Mouse (Mus musculus): ENCODE results near the gene Endov. TPM values are rescaled to one million over a fixed set of nuclear protein-coding genes. Genes with fewer than 3 reads are reported as not detected.

The Endov gene
- polyA plus RNA-seq, 1 experiment from 2014 or later: 17.6 TPM

DNA sequence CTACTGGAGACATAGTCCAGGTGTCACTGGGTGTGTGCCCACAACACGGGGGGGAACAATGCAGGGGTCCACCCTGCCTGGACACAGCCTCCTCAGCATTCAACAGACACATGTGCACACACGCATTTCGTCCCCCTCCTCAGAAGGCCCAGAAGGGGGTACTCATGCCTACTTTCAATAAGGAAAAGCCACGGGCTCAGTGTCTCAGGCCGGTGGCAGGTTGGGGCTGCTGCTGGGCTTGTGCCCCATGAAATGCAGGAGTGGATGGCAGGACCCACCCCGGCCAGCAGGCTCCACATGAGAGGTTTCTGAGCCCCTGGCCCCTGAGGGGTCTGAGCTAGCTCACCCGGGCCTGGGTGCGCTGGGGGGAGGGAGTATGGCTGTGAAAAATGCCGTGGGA is 49.9 kb downstream of the Endov start:
- 85% methylated on average over 9 of the region's 9 CpGs for WGBS
- H3K27ac ChIP-seq (replicated peaks): no peak overlapping the region

DNA sequence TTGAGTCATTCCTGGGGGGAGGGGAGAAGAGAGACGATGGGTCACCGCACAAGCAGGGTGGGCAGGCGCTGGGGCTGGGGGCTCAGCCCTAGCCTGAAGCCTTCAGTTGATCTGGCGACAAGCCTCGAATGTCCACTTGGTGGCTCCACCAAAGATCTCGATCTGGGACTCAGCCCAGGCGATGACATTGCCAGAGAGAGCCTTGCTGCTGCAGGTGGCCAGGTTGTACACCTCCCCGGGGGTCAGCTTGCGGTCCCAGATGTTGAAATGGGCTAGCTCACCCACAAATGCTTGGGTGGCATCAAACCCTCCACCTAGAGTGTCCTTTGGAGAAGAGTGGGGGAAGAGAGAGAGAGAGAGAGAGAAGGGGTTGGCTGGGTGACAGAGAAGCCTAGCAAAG is 51.2 kb downstream of the Endov start:
- 57% methylated on average over 9 of the region's 9 CpGs for WGBS
- Histone ChIP-seq H3K4me2 (no peak overlapping the region), H3K4me1 (replicated peaks) (peaks cover 53% of the 10 kb centered on the region), H3K36me3 (no peaks in the 10 kb centered on the region), H3K9me3 (no peaks in the 10 kb centered on the region), H3K27ac (replicated peaks) (no peak overlapping the region), H3K9ac (no peak overlapping the region), H3K4me3 (no peak overlapping the region), H3K27me3 (0 out of 2 replicates have a peak, but pooled peaks cover 2% of the 10 kb centered on the region)
- no peak for ATAC-seq (ENCODE audit: low FRiP score, low read depth)

More for the DNA sequence above, 49.9 kb downstream of the Endov start:
- Histone ChIP-seq H3K4me2 (no peak overlapping the region), H3K9me3 (no peaks in the 10 kb centered on the region), H3K4me3 (no peak overlapping the region), H3K27me3 (0 out of 2 replicates have a peak, but pooled peaks cover 2% of the 10 kb centered on the region), H3K4me1 (replicated peaks) (peaks cover 40% of the 10 kb centered on the region), H3K36me3 (no peaks in the 10 kb centered on the region), H3K9ac (no peak overlapping the region)
- ATAC-seq (ENCODE audit: low FRiP score, low read depth): no peak

GRCm38 (mm10) chr11:119542886-119543285 is 51.7 kb downstream of the Endov start:
- Histone ChIP-seq H3K9ac (no peak overlapping the region), H3K36me3 (no peaks in the 10 kb centered on the region), H3K27me3 (0 out of 2 replicates have a peak, but pooled peaks cover 2% of the 10 kb centered on the region), H3K9me3 (no peaks in the 10 kb centered on the region), H3K4me3 (no peak overlapping the region), H3K27ac (replicated peaks) (no peak overlapping the region), H3K4me2 (no peak overlapping the region), H3K4me1 (replicated peaks) (peaks cover 55% of the 10 kb centered on the region)
- WGBS: 71% methylated on average over 5 of the region's 5 CpGs
- no peak for ATAC-seq (ENCODE audit: low FRiP score, low read depth)

DNA sequence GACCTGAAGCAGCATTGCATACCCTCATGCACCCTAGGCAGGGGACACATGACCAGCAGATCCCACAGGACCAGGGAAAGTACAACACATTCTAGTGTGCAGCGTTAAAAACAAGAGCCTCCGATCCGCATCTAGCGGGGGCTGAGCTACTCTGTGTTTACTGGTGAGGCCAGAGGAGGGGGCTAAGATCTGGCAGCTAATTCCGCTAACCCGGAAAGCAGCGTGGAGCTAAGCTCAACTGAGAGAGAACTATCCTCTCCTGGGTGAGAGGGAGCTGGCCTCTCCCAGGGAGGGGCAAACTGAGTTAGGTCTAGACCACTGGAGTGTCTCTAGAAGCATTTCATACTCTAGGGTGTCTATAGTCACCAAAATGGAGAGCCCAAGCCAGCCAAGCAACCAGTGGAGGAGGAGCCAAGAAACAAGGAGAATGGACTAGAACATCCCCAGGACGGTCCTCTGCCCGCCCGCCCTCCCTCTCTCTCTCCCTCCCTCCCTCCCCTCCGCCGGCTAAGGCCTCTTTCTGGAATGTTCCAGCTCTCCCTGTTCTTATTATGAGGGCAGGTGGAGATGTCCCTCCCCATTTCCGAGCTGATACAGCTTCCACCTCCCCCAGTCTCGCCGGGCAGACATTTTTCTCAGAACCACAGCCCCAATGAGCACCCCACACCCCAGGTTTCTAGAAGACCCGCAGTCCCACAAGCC is 52.8 kb downstream of the Endov start:
- ATAC-seq (ENCODE audit: low FRiP score, low read depth): no peak
- WGBS: 48% methylated on average over 16 of the region's 16 CpGs
- H3K4me1 ChIP-seq (replicated peaks): peaks cover 66% of the 10 kb centered on the region
- 0 out of 2 replicates have a peak, but pooled peaks cover 2% of the 10 kb centered on the region for H3K27me3 ChIP-seq
- no peak overlapping the region for H3K9ac ChIP-seq
- H3K9me3 ChIP-seq: no peaks in the 10 kb centered on the region
- peak overlapping the region; percentile 71; the same call in 1 of the 2 replicates for H3K4me3 ChIP-seq
- peak overlapping the region; percentile 96 for H3K4me2 ChIP-seq
- no peak overlapping the region for H3K27ac ChIP-seq (replicated peaks)
- no peaks in the 10 kb centered on the region for H3K36me3 ChIP-seq

- no peak overlapping the region for H3K27ac ChIP-seq (replicated peaks)
These were observed 53.5 kb downstream of the Endov start for GRCm38 (mm10) chr11:119544518-119545105.

GRCm38 (mm10) chr11:119545281-119545680 is 54.1 kb downstream of the Endov start:
- Histone ChIP-seq H3K36me3 (no peaks in the 10 kb centered on the region), H3K27me3 (0 out of 2 replicates have a peak, but pooled peaks cover 2% of the 10 kb centered on the region), H3K4me3 (peak overlapping the region; percentile 71), H3K27ac (replicated peaks) (no peak overlapping the region), H3K4me1 (replicated peaks) (peaks cover 72% of the 10 kb centered on the region), H3K4me2 (peak overlapping the region; percentile 96), H3K9me3 (no peaks in the 10 kb centered on the region), H3K9ac (0 out of 2 replicates have a peak overlapping the region, but pooled peaks have one; percentile 9)
- ATAC-seq (ENCODE audit: low FRiP score, low read depth): no peak
- 45% methylated on average over 3 of the region's 3 CpGs for WGBS

More at GRCm38 (mm10) chr11:119544518-119545105, 53.5 kb downstream of the Endov start:
- ATAC-seq (ENCODE audit: low FRiP score, low read depth): no peak
- Histone ChIP-seq H3K27me3 (0 out of 2 replicates have a peak, but pooled peaks cover 2% of the 10 kb centered on the region), H3K4me2 (peak overlapping the region; percentile 96), H3K4me3 (peak overlapping the region; percentile 71), H3K36me3 (no peaks in the 10 kb centered on the region), H3K9ac (0 out of 2 replicates have a peak overlapping the region, but pooled peaks have one; percentile 9), H3K4me1 (replicated peaks) (peaks cover 72% of the 10 kb centered on the region), H3K9me3 (no peaks in the 10 kb centered on the region)
- 80% methylated on average over 15 of the region's 15 CpGs for WGBS

DNA sequence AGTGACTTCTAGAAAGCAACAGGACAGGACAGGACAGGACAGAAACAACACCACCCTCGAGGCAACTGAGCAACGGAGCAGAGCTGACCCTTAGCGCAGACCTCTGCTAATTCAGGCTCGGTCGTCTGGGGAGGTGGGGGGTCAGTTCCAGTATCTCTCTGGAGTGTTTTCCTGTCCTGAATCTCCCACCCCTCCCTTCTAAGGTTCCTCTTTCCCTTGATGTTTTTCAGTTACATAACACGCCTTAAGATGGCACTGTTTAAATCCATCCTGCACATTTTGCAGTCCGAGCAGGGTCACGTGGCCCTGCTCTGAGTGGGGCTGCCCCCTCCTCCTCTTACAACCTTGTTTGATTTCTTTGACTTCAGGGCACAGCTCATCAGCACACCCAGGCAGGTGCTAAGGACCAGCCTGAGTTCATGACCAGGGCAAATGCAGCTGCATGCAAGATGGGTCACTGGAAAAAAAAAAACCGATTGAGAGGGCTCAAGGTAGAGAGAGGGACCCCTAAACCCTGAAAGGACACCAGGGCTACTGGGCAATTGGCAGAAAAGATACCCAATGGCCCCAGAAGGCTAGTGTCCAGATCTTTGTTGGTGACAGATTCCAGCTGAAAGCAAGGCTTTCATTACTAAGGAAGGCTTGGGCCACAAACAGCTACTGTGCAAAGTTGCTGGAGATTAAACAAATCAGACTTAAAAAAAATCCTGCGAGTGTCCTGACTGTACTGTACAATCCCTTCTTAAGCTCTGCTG is 54.8 kb downstream of the Endov start:
- H3K27me3 ChIP-seq: 0 out of 2 replicates have a peak, but pooled peaks cover 2% of the 10 kb centered on the region
- H3K9ac ChIP-seq: peak overlapping the region; percentile 64
- no peaks in the 10 kb centered on the region for H3K9me3 ChIP-seq
- no peak overlapping the region for H3K27ac ChIP-seq (replicated peaks)
- ATAC-seq (ENCODE audit: low FRiP score, low read depth): no peak
- 5% methylated on average over 10 of the region's 10 CpGs for WGBS
- H3K36me3 ChIP-seq: no peaks in the 10 kb centered on the region
- peak overlapping the region; percentile 96 for H3K4me2 ChIP-seq
- H3K4me1 ChIP-seq (replicated peaks): peaks cover 74% of the 10 kb centered on the region
- peak overlapping the region; percentile 71 for H3K4me3 ChIP-seq

- H3K9me3 ChIP-seq: no peaks in the 10 kb centered on the region
- H3K27ac ChIP-seq (replicated peaks): peak overlapping the region; percentile 31
- under 1% methylated on average over 45 of the region's 46 CpGs for WGBS
- peak overlapping the region; percentile 71 for H3K4me3 ChIP-seq
- peaks cover 77% of the 10 kb centered on the region for H3K4me1 ChIP-seq (replicated peaks)
- 0 out of 2 replicates have a peak, but pooled peaks cover 2% of the 10 kb centered on the region for H3K27me3 ChIP-seq
- H3K36me3 ChIP-seq: no peaks in the 10 kb centered on the region
- peak overlapping the region; percentile 64 for H3K9ac ChIP-seq
- no peak for ATAC-seq (ENCODE audit: low FRiP score, low read depth)
- H3K4me2 ChIP-seq: peak overlapping the region; percentile 96
These were observed 55.5 kb downstream of the Endov start for GRCm38 (mm10) chr11:119546496-119547182.

GRCm38 (mm10) chr11:119547183-119547921 is 56.2 kb downstream of the Endov start, which contains the start of gene Nptx1:
Nptx1 (minus strand) TSS chr11:119547753.
- Histone ChIP-seq H3K27me3 (0 out of 2 replicates have a peak, but pooled peaks cover 2% of the 10 kb centered on the region), H3K4me2 (peak within 1 kb of the TSS; percentile 96), H3K27ac (replicated peaks) (peak within 1 kb of the TSS; percentile 31), H3K9me3 (no peaks in the 10 kb centered on the region), H3K4me3 (peak within 1 kb of the TSS; percentile 71), H3K36me3 (no peaks in the 10 kb centered on the region), H3K9ac (peak within 1 kb of the TSS; percentile 64), H3K4me1 (replicated peaks) (peaks cover 80% of the 10 kb centered on the region)
- ATAC-seq (ENCODE audit: low FRiP score, low read depth): peak; percentile 53
- WGBS: under 1% methylated on average over 86 of the region's 90 CpGs

DNA sequence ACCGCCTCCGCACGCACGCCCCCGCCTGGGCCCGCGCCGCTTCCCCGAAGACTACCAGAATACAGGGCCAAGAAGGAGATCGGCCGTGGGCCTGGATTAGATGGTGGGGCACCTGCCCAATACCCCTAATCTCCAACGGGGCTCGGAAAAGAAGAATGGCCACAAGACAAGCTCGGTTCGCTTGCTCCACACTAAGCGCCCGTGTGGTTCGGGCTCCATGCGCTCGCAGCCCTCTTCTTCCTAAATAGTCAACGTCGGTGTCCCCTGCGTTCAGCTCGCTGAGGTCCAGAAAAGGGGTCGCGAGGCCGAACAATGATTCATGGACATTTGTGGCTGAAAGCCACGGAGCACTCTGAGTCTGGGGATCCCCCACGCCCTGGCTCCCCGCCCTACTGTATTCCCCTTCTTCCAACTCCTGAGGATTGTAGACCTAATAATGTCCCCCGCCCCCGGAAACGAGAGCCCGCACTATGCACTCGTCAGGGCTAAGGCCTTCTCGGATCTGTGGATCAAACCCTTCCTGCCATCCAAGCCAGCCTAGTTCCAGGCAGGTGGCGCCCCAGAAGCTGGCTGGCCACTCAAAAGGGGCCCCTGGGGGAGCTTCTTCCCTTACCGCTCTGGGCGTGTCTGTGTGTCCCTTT is 56.9 kb downstream of the Endov start:
- H3K4me1 ChIP-seq (replicated peaks): peaks cover 83% of the 10 kb centered on the region
- ATAC-seq (ENCODE audit: low FRiP score, low read depth): no peak; the same call in 1 of the 2 replicates

More for the DNA sequence above, 56.9 kb downstream of the Endov start:
- Histone ChIP-seq H3K9ac (peak overlapping the region; percentile 64), H3K4me3 (peak overlapping the region; percentile 71), H3K27ac (replicated peaks) (peak overlapping the region; percentile 31), H3K9me3 (no peaks in the 10 kb centered on the region), H3K36me3 (no peaks in the 10 kb centered on the region), H3K27me3 (0 out of 2 replicates have a peak, but pooled peaks cover 2% of the 10 kb centered on the region), H3K4me2 (peak overlapping the region; percentile 96)
- WGBS: under 1% methylated on average over 34 of the region's 39 CpGs
